Mouse (Mus musculus): ENCODE measurements around the gene Ciart. TPM values are rescaled to one million over a fixed set of nuclear protein-coding genes. Genes with fewer than 3 reads are reported as not detected.
A peak's percentile ranks its signal among the peaks of the same experiment; 100 is the strongest.

Ciart gene
- polyA plus RNA-seq, 1 experiment: 63.6 TPM

DNA sequence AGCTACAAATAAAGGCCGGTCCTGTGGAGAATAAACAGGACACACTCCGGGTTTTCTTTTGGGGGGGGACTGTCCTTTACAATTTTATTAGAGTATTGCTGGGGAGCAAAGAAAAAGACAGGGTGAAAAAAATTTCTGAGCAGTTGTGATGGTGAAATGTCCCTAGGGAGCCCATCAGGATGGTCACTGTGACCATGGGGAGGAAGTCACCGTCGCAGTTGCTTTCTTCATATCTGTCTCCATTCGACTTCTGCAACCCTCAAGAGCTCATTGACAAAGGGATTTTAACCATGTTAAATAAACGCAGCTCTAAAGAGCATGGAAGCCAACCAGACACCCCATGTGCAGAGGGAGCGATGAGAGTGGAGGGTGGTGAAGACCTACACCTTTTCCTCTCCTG is 34.7 kb upstream of the Ciart start:
- H3K4me3 ChIP-seq (ENCODE audit: insufficient read depth, low read length): no peak overlapping the region
- H3K27ac ChIP-seq (ENCODE audit: insufficient read depth, low read length): no peak overlapping the region
- no peak for TF ChIP-seq CTCF (IDR thresholded peaks at IDR 0.05; ENCODE audit: extremely low read depth, insufficient read depth, low read length)
- no peak for TF ChIP-seq POLR2A (IDR thresholded peaks at IDR 0.05; ENCODE audit: extremely low read depth, insufficient read depth, low read length)
- H3K4me1 ChIP-seq (ENCODE audit: control insufficient read depth, insufficient read depth, low read length): no peaks in the 10 kb centered on the region

DNA sequence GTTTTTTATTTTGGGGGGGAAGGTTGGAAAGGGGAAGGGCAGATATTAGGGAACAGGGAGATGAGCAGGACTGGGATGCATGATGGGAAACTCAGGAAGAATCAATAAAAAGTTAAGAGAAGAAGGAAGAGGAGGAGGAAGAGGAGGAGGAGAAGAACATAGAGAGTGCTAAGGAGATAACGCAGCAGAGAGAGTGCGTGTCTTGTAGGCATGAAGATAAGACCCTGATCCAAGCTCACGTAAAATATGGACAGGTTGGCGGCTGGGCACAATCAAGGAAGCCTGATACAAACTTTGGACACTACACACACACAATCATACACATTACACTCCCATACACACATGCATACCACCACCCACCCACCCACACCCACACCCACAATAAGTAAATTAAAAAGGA is 32.7 kb upstream of the Ciart start:
- H3K4me1 ChIP-seq (ENCODE audit: control insufficient read depth, insufficient read depth, low read length): no peaks in the 10 kb centered on the region
- H3K4me3 ChIP-seq (ENCODE audit: insufficient read depth, low read length): no peak overlapping the region
- no peak for TF ChIP-seq CTCF (IDR thresholded peaks at IDR 0.05; ENCODE audit: extremely low read depth, insufficient read depth, low read length)
- no peak for TF ChIP-seq POLR2A (IDR thresholded peaks at IDR 0.05; ENCODE audit: extremely low read depth, insufficient read depth, low read length)
- H3K27ac ChIP-seq (ENCODE audit: insufficient read depth, low read length): no peak overlapping the region

DNA sequence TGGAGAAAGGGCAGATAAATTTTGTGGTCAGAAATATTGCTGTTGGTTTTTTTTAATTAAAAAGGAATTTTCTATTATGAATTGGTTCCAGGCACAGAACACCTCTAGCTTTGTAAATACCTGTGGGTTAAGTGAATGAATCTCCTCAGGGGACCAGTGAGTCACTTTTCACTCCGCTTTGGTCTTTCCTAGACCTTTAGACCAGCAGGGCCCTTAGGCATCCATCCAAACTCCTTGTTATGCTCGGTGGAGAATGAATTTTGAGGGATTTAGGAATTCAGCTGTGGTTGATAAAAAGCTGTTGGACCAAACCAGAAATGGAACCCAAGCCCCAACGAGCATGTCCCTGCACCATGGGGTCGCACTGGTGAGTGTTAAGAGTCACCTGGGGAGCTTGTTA is 25.6 kb upstream of the Ciart start:
- Histone ChIP-seq H3K4me3 (ENCODE audit: insufficient read depth, low read length) (no peak overlapping the region), H3K27ac (ENCODE audit: insufficient read depth, low read length) (no peak overlapping the region), H3K4me1 (ENCODE audit: control insufficient read depth, insufficient read depth, low read length) (no peaks in the 10 kb centered on the region)
- TF ChIP-seq CTCF (IDR thresholded peaks at IDR 0.05; ENCODE audit: extremely low read depth, insufficient read depth, low read length) (no peak), POLR2A (IDR thresholded peaks at IDR 0.05; ENCODE audit: extremely low read depth, insufficient read depth, low read length) (no peak)

- no peak overlapping the region for H3K4me3 ChIP-seq (ENCODE audit: insufficient read depth, low read length)
- no peak for TF ChIP-seq POLR2A (IDR thresholded peaks at IDR 0.05; ENCODE audit: extremely low read depth, insufficient read depth, low read length)
- TF ChIP-seq CTCF (IDR thresholded peaks at IDR 0.05; ENCODE audit: extremely low read depth, insufficient read depth, low read length): peak; percentile 80
- H3K4me1 ChIP-seq (ENCODE audit: control insufficient read depth, insufficient read depth, low read length): no peaks in the 10 kb centered on the region
- no peak overlapping the region for H3K27ac ChIP-seq (ENCODE audit: insufficient read depth, low read length)
These were observed 24.8 kb upstream of the Ciart start for GRCm38 (mm10) chr3:95906860-95907259.

- TF ChIP-seq POLR2A (IDR thresholded peaks at IDR 0.05; ENCODE audit: extremely low read depth, insufficient read depth, low read length): no peak
- peak; percentile 50; the same call in 1 of the 2 replicates for TF ChIP-seq CTCF (IDR thresholded peaks at IDR 0.05; ENCODE audit: extremely low read depth, insufficient read depth, low read length)
- no peak overlapping the region for H3K27ac ChIP-seq (ENCODE audit: insufficient read depth, low read length)
- H3K4me3 ChIP-seq (ENCODE audit: insufficient read depth, low read length): no peak overlapping the region
- H3K4me1 ChIP-seq (ENCODE audit: control insufficient read depth, insufficient read depth, low read length): no peaks in the 10 kb centered on the region
These were observed 24.0 kb upstream of the Ciart start for GRCm38 (mm10) chr3:95905940-95906492.

DNA sequence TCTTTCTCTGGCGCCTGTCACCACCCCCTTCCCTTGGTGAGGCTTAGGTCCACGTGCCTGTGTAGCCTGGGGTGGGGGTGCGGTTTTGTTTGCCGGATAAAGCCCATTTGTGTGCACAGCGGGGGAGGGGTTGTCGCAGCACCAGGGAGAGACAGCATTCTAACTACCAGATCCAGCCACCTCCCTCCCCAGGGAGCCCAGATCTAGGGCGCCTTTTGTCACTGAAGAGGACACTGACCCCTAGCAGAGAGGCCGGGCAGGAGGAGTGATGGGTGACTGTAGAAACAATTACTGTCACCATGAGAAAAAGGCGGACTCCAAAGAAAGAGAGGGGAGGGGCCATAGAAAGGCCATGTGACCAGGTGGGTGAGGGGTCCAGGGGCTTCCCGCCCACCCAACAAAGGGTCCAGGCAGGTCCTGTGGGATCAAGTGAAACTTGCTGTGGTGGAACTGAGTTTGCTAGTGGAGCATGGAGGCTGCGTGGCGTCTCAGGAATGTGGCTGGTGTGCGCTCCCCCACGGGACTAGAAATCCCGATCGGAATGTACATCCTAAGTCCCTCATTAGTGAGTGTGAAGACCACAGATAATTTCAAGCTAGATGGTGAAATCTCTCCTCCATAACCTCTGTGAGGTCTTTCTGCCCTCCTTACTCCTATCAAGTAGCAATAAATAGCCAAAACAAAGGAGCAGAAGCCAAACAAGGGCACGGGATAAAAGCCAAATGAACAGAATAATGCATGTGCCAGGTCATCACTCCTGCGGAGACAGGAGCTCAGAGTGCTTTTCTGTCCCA is 23.3 kb upstream of the Ciart start:
- no peaks in the 10 kb centered on the region for H3K4me1 ChIP-seq (ENCODE audit: control insufficient read depth, insufficient read depth, low read length)
- TF ChIP-seq CTCF (IDR thresholded peaks at IDR 0.05; ENCODE audit: extremely low read depth, insufficient read depth, low read length): no peak
- TF ChIP-seq POLR2A (IDR thresholded peaks at IDR 0.05; ENCODE audit: extremely low read depth, insufficient read depth, low read length): 0 out of 2 replicates have a peak, but pooled peaks have one; percentile 28
- H3K27ac ChIP-seq (ENCODE audit: insufficient read depth, low read length): peak overlapping the region; percentile 78
- H3K4me3 ChIP-seq (ENCODE audit: insufficient read depth, low read length): peak overlapping the region; percentile 15

GRCm38 (mm10) chr3:95904568-95904967 is 22.5 kb upstream of the Ciart start, which contains the start of gene Car14:
Car14 (minus strand) TSS chr3:95904691.
- Histone ChIP-seq H3K4me1 (ENCODE audit: control insufficient read depth, insufficient read depth, low read length) (no peaks in the 10 kb centered on the region), H3K4me3 (ENCODE audit: insufficient read depth, low read length) (peak within 1 kb of the TSS; percentile 15), H3K27ac (ENCODE audit: insufficient read depth, low read length) (peak within 1 kb of the TSS; percentile 87)
- TF ChIP-seq CTCF (IDR thresholded peaks at IDR 0.05; ENCODE audit: extremely low read depth, insufficient read depth, low read length): no peak
- TF ChIP-seq POLR2A (IDR thresholded peaks at IDR 0.05; ENCODE audit: extremely low read depth, insufficient read depth, low read length): no peak

DNA sequence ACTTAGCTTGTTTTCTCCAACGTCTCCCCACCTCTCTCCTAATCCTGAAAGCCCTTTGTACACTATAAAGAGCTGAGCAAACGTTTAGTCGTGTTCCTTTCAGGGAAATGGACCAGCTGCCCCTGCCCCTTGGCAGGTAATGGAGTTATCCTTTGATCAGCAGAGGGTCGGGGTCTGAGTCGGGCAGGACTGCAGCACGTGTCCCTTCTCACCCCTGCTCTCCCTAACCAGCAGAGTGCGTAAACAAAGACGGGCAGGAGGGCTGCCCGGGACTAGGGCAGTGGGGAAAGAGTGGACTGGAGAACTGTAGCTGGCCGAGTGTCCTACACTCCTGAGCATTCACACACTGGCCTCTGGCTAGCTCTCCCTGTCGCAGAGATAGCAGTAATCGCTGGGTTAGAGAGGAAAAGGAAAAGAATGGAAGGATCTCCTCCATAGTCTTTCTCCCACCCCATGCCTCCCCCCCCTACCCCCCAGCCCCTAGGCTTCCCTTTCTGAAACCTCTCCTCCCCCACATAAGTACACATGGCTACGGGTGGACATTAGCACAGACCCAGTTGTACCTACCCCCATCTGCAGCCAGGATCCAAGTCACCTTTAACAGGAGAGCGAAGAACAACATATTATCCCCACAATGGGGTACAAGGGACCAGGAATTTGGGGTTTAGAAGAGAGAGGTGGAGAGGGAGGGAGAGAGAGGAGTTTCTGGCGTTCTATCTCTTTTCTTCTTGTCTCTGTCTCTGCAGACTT is 21.9 kb upstream of the Ciart start:
- Histone ChIP-seq H3K4me3 (ENCODE audit: insufficient read depth, low read length) (peak overlapping the region; percentile 15), H3K27ac (ENCODE audit: insufficient read depth, low read length) (peak overlapping the region; percentile 87), H3K4me1 (ENCODE audit: control insufficient read depth, insufficient read depth, low read length) (no peaks in the 10 kb centered on the region)
- TF ChIP-seq POLR2A (IDR thresholded peaks at IDR 0.05; ENCODE audit: extremely low read depth, insufficient read depth, low read length) (no peak), CTCF (IDR thresholded peaks at IDR 0.05; ENCODE audit: extremely low read depth, insufficient read depth, low read length) (no peak)

DNA sequence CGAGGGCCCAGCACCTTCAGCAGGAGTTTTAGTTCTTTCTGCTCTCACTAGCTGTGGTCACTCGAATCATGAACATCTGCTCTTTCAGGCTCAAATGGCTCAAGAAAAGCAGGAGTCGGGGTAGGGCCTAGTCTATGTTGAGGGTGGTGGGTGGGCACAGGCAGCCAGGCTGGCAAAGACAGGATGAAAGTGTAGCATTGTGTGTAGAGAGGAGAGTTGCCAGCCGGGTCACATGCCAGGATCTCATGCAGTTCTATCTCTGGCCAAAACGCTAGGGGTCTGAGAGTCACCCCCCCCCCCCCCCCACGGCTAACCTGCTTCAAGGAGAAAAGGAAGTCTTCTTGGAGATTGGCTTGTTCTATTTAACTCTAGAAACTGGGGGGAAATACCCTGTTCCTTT is 20.6 kb upstream of the Ciart start:
- TF ChIP-seq POLR2A (IDR thresholded peaks at IDR 0.05; ENCODE audit: extremely low read depth, insufficient read depth, low read length) (no peak), CTCF (IDR thresholded peaks at IDR 0.05; ENCODE audit: extremely low read depth, insufficient read depth, low read length) (no peak)
- Histone ChIP-seq H3K4me3 (ENCODE audit: insufficient read depth, low read length) (no peak overlapping the region), H3K4me1 (ENCODE audit: control insufficient read depth, insufficient read depth, low read length) (no peaks in the 10 kb centered on the region), H3K27ac (ENCODE audit: insufficient read depth, low read length) (peak overlapping the region; percentile 3; the same call in 1 of the 2 replicates)
